Mouse (Mus musculus): ENCODE results near the gene Slc39a10.

DNA sequence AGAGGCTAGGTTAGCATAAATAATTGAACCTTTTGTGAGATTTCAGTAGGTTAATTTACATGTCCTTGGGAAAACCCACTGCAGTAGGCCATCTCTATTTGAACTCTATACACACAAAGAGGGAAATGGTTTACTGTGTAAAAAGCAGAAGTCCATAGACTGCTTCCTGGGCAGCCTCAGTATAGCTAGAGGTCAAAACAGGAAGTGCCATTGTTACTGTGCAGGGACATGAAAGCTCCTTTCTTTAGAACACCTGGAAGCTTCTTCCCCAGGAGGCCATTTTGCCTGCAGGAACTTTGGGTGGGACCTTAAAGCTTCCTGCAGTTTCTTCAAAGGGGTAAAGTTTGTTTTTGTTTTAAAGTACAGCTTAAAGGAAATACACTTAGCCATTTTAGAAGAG is 29.0 kb upstream of the Slc39a10 start:
- no peak for TF ChIP-seq POLR2A (IDR thresholded peaks at IDR 0.05; ENCODE audit: insufficient read depth, low read depth, low read length)
- TF ChIP-seq CTCF (IDR thresholded peaks at IDR 0.05; ENCODE audit: insufficient read depth, low read depth, low read length), result no peak

Measured in olfactory bulb, adult 2 months (tissue).